Mouse (Mus musculus) spleen, adult 2 months (tissue): ENCODE results near the gene 1700019N19Rik.

Experiments used
- CTCF ChIP-seq: fragments of 200-500 bp; IDR thresholded peaks from 2 replicates; pipeline ENCODE4 v1.5.1; 2011; ENCODE audit warnings: mild to moderate bottlenecking, inconsistent platforms; ENCODE audit not compliant: insufficient read depth, insufficient read length, insufficient replicate concordance; ENCODE audit errors: extremely low read depth
- POLR2A ChIP-seq: fragments of 200-500 bp; IDR thresholded peaks from 2 replicates; pipeline ENCODE4 v1.6.1; 2011; ENCODE audit warnings: low read depth, low read length, inconsistent platforms

DNA sequence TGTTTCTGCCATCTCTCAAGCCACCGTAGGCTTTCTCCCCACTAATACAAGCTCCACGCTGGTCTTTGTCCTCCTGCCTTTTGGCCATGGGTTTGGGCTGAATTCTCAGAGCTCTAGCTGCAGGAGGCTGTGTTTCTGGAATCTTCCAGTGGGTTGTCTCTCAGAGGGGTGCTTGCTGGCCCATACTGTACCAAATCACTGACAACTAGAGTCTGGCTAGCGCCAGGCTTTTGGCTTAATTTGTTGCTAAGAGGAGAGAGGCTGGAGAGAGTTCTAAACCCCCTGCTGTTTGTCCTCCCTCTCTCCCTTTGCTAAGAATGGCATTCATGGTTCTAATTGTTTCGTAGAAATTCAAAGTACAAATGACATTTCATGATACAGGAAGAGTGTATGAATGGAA is 12.7 kb downstream of the 1700019N19Rik start:
- TF ChIP-seq CTCF (no peak), POLR2A (no peak)
